Mouse (Mus musculus) v-Abl transformed pro-B cells (cell line): ENCODE results near the gene Smg5.
"Not testable (repeated sequence)": the region's sequence is repeated elsewhere in the genome, so short reads cannot be mapped to it uniquely, and the experiment has no call there.

Experiments
- in situ Hi-C, 2 experiments: fragments of 400-800 bp; cut with MboI; formaldehyde crosslinking; loops; one replicate each; pipeline ENCODE4 v1.15.1; 2025; ENCODE audit not compliant: unreplicated experiment in 2 of 2

The Smg5 gene

DNA sequence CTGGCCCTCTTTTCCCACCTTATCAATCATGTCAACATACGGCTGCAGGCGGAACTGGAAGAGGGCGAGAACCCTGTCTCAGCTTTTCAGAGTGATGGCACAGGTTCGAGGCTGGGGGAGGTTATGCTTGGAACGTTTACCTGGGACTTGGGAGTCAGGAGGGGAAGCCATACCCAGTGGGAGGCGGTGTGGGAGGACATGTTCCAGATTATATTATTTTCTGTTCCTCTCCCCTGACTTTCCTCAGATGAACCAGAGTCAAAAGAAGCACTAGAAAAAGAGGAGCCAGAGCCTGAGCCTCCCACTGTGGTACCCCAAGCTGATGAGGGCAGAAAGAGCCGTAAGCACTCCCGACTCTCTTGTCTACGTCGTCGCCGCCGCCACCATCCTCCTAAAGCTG lies 14.7 kb downstream of the Smg5 start:
- in situ Hi-C loops = loop anchor here in 1 of 2 experiments (10.0 kb wide), 1 partner anchor 54 kb away; no protein-coding TSS in a partner anchor

DNA sequence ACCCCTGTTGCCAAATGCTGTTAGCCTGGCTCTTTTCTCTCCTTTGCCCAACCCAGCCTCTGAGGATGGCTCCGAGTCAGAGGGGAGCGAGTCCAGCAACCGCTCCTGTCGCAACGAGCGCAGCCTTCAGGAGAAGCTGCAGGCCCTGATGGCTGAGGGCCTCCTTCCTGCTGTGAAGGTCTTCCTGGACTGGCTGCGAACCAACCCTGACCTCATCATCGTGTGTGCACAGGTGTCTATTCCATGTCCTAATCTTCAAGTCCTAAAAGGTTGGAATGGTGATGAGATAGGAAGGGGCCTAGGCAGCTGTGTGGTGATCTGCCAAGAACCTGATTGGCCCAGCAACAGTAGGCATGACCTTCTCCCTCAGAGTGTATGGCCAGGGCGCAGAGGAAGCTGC lies 16.8 kb downstream of the Smg5 start:
- in situ Hi-C loops = loop anchor here in 1 of 2 experiments (10.0 kb wide), 1 partner anchor 52 kb away; no protein-coding TSS in a partner anchor

DNA sequence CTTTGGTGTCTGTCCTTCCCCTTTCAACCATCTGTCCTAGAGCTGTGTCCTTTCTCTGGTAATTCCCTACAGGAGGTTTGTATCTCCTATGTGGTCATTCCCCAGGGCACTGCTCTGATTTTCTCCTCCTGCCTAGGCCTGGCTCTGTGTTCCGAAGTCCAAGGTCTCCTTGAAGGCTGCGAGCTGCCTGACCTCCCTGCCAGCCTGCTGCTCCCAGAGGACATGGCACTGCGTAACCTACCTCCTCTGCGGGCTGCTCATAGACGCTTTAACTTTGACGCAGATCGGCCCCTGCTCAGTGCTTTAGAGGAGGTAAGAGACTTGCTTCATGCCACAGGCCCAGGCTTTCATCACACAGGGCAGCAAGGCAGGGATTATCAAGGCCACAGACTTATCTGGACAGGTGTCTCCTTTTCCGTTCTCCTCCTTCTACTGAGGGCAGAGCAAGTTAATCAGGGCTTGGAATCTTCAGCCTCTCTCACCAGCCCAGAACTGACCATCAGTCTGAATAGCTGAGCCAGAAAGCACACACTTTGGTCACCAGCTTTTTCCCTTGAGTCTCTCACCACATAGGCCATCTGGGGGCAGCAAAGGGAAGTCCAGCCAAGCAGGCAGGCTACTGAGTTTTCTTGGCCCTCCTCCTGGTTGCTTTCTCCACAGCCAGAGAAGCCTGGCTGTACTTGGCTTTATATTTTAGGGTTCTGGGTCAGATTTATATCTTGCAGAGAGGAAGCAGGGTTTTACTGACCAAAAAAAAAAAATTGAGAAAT lies 18.5 kb downstream of the Smg5 start:
- in situ Hi-C loops = loop anchor here (5.0 to 10.0 kb wide), 2 partner anchors 48 to 50 kb away; no protein-coding TSS in a partner anchor

DNA sequence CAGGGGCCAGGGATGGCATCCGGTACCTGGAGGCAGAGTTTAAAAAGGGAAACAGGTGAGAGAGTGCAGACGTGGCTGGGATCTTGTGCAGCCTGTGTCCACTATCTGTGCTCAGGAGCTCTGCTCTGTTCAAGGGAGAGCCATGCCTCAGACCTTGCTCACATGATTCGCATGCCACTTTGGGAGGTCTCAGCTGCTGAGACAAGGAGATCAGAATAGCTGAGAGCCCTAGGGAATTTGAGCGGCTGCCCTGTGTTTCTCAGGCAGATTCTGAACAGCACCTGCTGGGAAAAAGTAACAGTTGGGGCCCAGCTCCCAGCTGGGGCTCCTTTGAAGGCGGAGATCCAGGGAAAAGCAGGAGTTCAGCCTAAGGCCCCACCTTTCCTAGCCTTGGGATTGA lies 23.5 kb downstream of the Smg5 start:
- in situ Hi-C loops = loop anchor here (5.0 to 10.0 kb wide), 2 partner anchors 43 to 45 kb away; no protein-coding TSS in a partner anchor

DNA sequence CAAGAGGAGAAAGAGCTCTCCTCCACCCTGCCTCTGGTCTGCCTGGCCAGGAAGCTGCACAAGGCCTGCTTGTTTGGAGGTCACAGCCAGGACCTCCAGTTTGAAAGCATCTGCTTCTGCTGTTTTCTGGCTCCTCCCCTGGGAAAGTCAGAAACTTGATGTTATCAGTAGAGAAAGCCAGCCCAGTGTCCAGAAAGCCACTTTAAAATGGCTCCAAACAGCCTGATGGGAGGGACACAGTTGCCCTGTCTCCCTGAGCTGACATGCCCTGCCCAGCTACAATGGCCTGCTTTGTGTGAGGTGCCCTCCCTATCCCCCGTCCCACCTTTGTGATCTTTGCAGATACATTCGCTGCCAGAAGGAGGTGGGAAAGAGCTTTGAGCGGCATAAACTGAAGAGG lies 23.9 kb downstream of the Smg5 start:
- in situ Hi-C loops = loop anchor here (5.0 to 10.0 kb wide), 2 partner anchors 42 to 45 kb away; no protein-coding TSS in a partner anchor

DNA sequence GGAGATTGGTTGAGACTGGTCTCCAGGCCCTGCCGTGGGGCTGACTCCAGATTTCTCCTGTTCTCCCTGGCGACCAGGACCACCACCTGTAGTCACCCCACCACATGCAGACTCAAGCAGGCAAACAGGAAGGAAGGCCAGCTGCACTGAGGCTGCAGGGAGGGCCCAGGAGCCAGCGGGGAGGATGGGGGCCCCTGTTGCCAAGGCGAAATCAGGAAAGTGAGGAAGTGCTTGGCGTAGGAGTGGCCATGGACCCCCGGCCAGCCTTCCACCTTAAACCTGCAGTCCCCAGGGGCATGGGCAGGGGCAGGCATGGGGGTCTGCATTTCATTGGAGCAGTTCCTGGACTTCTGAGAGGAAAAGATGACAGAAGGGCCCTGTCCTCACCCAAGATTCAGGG lies 25.0 kb downstream of the Smg5 start:
- in situ Hi-C loops = no loop called here

DNA sequence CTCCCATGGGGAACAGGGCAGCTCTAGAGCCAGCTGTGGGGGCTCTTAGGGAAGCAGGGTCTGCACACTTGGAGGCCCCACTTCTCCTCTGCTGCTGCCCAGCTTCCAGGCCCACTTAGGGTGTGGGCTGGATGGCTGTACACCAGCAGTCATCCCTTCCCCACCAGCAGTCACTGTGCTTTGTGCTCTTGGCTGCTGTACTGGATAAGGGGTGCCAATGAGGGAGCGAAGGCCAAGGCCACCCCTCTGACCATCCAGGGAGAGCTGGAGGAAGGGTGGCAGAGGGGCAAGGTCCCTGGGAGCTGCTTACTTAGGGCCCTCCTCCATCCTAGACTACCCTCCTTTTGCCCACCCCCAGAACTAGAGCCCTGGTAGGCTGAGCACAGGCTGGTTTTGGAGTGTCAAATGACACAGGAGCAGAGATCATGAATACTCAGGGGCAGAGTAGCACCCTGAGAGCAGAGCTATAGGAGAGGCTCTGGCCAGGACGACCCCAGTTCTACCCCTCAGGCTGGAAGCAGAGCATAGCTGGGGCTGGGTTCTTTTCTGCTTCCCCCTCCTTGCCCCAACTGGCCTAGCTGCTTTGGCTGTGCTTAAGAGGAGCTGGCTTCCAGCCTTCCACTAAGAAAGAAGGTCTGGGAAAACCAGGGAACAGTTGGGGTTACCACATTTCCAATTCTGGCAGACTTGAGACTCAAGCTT lies 25.7 kb downstream of the Smg5 start:
- in situ Hi-C loops = no loop called here

DNA sequence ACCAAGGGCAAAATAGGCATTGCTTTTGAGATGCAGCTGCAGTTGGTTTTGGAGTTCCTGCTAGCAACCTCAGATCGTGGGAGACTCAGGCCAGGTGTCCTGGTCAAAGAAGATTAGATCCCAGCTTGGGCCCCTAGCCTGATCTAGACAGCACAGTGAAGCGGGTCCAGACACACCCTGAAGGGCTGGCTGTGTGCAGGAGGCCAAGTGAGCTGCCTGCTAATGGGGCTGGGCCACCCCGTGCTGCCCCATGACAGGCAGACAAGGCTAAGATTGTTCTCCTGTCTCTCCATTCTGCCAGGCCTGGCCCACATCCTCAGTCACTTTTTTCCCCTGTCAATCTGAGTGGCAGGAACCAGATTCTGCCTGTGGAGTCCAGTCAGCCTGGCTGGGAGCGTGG lies 27.6 kb downstream of the Smg5 start:
- in situ Hi-C loops = no loop called here

DNA sequence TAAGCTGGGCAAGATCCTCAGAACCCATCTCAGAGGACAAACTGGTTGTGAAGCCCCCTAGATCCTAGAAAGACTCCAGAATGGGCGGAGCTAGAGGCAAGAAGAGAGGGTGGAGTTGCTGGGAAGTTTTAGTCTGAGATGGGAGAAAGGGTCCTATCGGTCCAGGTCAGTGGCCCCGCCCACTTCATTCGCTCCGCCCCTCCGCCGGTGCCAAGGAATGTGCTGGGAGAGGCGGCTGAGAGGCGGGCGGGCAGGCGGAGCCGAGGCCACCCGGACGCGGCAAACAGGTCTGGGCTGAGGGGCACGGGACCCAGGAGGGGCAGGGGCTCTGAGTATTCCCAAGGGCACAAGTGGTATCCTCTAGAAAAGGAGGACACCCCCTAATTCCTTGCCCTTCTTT lies 28.3 kb downstream of the Smg5 start, which contains the start of gene Paqr6:
TSS of gene Paqr6 (plus strand) at position 248 of the 400 bp plus-strand sequence.
- in situ Hi-C loops = no loop called here

DNA sequence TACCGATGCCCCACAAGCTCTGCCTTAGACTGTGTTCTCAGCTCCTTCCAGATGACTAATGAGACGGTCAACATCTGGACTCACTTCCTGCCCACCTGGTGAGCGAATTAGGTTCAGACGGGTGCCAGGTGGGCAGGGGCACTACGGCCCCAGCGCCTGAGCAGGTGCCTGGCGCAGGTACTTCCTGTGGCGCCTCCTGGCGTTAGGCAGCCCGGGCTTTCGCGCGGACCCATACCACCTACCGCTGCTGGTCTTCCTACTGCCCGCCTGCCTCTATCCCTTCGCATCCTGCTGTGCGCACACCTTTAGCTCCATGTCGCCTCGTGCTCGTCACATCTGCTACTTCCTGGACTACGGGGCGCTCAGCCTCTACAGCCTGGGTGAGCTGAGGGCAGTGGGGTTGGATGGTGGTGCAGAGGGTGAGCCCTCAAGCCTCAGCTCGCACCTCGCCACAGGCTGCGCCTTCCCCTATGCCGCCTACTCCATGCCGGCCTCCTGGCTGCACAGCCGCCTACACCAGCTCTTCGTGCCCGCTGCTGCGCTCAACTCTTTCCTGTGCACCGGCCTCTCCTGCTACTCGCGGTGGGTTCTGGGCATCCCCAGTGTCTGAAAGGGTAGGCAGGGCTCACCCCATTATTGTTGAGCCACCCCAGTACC lies 29.8 kb downstream of the Smg5 start:
- in situ Hi-C loops = no loop called here

DNA sequence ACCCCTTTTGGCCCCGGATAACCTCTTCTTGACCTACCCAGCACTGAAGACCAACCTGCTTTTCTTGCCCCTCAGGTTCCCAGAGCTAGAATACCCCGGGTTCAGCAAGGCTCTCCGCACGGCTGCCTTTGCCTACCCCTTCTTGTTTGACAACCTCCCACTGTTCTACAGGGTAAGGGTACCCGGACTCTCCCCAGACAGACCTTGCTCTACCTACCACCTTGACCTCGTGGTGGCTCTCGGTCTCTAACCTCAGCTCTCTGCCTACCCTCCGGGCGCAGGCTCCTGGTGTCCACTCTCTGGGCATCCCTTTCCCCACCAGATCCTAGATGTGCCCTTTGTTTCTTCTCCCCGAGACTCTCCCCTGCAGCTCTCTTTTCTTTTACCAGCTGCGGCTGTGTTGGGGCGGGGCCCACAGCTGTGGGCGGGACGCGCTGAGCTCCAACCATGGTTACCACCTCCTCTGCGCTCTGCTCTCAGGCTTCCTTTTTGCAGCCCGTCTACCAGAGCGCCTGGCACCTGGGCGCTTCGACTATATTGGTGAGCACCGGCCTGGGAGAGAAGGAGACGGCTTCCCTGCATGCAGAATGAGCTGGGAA lies 30.9 kb downstream of the Smg5 start:
- in situ Hi-C loops = not testable (repeated sequence)

DNA sequence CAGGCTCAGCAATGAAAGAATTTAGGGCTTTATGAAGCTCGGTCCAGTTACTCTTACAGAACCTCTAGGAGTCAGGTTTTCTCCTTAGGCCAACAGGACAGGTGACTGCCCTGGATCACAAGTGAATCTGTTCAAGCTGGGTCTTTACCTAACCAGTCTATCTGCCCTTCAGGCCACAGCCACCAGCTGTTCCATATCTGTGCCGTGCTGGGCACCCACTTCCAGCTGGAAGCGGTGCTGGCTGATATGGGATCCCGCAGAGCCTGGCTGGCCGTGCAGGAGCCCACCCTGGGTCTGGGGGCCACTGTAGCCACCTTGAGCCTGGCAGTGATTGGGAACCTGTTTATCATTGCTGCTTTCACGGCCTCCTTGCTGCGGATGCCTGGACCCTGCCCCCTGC lies 31.5 kb downstream of the Smg5 start:
- in situ Hi-C loops = not testable (repeated sequence)

DNA sequence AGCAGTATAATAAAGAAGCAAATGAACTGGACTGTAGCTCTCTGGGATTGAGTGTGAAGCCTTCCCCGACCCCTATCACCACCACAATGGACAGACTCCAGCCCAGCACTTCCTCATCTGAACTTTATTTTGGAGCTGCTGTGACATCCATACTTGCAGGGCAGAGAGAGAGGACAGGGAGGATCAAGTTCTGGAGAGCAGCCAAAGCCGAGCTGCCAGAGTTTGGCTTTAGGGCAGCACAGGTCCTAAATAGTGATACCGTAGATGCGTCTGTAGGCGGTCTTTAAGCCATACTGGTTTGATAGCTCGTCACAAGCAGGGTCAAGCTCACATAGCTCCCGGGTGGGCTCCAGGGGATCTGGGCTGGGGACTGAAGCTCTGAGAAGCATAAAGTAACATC lies 32.5 kb downstream of the Smg5 start:
- in situ Hi-C loops = not testable (repeated sequence)

DNA sequence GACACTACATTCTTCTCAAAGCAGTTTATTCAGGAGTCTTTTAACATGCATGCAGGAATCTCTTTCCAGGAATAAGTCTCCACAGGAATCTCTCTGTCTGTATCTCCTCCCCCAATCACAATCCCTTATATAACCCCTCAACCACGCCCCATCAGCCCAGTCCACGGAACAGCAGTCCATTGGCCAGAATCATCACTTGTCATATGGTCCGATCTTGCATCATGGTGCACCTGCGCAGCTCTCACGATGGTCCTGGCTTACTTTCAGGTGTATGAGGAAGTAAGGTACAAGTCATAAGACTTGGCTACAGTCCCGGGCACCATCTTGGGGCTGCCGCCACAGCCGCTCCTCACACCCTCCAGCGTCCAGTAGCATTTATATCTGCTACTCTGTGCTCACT lies 36.6 kb downstream of the Smg5 start, which contains the start of gene Bglap3:
TSS of gene Bglap3 (minus strand) at position 101 of the 400 bp plus-strand sequence.
- in situ Hi-C loops = not testable (repeated sequence)

DNA sequence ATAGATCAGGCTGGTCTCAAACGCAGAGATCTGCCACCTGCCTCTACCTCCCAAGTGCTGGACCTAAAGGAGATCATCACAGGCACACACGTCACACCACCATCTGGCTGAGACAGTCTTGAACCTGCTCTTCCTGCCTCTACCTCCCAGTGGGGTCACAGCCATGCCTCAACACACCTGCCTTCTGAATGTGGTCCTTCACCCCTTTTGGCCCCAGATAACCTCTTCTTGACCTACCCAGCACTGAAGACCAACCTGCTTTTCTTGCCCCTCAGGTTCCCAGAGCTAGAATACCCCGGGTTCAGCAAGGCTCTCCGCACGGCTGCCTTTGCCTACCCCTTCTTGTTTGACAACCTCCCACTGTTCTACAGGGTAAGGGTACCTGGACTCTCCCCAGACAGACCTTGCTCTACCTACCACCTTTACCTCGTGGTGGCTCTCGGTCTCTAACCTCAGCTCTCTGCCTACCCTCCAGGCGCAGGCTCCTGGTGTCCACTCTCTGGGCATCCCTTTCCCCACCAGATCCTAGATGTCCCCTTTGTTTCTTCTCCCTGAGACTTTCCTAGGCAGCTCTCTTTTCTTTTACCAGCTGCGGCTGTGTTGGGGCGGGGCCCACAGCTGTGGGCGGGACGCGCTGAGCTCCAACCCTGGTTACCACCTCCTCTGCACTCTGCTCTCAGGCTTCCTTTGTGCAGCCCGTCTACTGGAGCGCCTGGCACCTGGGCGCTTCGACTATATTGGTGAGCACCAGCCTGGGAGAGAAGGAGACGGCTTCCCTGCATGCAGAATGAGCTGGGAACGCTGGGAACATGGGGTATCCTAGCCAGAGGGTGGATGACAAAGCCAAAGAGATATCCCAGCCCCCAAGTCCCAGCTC lies 39.9 kb downstream of the Smg5 start:
- in situ Hi-C loops = not testable (repeated sequence)

DNA sequence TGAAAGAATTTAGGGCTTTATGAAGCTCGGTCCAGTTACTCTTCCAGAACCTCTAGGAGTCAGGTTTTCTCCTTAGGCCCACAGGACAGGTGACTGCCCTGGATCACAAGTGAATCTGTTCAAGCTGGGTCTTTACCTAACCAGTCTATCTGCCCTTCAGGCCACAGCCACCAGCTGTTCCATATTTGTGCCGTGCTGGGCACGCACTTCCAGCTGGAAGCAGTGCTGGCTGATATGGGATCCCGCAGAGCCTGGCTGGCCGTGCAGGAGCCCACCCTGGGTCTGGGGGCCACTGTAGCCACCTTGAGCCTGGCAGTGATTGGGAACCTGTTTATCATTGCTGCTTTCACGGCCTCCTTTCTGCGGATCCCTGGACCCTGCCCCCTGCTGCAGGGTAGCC lies 40.6 kb downstream of the Smg5 start:
- in situ Hi-C loops = not testable (repeated sequence)

DNA sequence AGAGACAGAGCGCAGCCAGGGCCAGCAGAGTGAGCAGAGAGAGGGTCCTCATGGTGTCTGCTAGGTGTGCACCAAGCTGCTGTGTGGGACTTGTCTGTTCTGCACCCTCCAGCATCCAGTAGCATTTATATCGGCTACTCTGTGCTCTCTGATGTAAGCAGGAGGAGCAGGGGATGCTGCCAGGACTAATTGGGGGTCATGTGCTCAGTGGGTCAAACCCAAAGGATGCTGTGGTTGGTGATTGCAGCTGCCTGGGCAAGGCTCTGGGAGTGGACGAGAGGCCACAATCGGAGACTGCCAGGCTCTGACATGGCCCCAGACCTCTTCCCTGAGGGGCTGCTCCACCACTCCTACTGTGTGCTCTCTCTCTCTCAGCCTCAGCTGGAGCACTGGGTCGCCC lies 42.5 kb downstream of the Smg5 start, which contains the start of gene Bglap2:
TSS of gene Bglap2 (minus strand) at position 101 of the 400 bp plus-strand sequence.
- in situ Hi-C loops = not testable (repeated sequence)

DNA sequence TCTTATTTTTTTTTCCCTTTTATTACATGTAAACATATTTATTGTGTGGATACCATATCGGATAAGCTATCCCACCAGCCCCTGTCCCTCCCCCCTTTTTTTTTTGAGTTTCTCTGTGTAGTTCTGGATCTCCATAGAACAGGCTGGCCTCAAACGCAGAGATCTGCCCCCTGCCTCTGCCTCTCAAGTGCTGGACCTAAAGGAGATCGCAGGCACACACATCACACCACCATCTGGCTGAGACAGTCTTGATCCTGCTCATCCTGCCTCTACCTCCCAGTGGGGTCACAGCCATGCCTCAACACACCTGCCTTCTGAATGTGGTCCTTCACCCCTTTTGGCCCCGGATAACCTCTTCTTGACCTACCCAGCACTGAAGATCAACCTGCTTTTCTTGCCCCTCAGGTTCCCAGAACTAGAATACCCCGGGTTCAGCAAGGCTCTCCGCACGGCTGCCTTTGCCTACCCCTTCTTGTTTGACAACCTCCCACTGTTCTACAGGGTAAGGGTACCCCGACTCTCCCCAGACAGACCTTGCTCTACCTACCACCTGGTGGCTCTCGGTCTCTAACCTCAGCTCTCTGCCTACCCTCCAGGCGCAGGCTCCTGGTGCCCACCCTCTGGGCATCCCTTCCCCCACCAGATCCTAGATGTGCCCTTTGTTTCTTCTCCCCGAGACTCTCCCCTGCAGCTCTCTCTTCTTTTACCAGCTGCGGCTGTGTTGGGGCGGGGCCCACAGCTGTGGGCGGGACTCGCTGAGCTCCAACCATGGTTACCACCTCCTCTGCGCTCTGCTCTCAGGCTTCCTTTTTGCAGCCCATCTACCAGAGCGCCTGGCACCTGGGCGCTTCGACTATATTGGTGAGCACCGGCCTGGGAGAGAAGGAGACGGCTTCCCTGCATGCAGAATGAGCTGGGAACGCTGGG lies 45.6 kb downstream of the Smg5 start:
- in situ Hi-C loops = not testable (repeated sequence)

DNA sequence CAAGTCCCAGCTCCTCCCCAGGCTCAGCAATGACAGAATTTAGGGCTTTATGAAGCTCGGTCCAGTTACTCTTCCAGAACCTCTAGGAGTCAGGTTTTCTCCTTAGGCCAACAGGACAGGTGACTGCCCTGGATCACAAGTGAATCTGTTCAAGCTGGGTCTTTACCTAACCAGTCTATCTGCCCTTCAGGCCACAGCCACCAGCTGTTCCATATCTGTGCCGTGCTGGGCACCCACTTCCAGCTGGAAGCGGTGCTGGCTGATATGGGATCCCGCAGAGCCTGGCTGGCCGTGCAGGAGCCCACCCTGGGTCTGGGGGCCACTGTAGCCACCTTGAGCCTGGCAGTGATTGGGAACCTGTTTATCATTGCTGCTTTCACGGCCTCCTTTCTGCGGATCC lies 46.3 kb downstream of the Smg5 start:
- in situ Hi-C loops = not testable (repeated sequence)
